10 mouse cellular contexts compared by ENCODE assay signal in the genomic region with DNA sequence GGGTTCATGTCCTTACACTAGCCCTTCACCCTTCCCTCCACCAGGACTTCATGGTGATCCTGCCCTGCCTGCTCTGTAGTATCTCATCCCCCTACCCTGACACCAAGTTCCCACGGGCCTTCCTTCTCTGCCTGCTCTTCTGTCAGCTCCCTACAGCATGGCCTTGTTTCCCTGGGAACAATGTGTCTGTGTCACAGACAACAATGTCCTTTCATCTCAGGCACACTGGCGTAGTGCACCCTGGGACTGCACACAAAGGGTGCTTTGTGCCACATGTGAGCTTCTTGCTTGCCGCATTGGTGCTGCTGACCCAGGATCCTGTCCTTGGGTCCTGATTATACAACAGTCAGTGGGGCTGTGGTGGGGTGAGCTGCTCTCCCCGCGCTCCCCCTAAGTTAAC. TPM values are rescaled to one million over a fixed set of nuclear protein-coding genes. Genes with fewer than 3 reads are reported as not detected.
A peak's percentile ranks its signal among the peaks of the same experiment; 100 is the strongest.
DNase-seq lines count a peak whose midpoint lies in the region; ATAC-seq lines count a peak whose summit lies in the region.
"Had no signal": no experiment of that assay in that cellular context is flagged by ENCODE, and none has a peak within 500 bp of the region (broad histone marks: within the 10 kb centered on the region; RNA-seq: fewer than 3 reads in every experiment).

No protein-coding gene starts in this region.

- 67% methylated on average over 5 of the region's 5 CpGs for WGBS in kidney, embryonic 14.5 days
- 26% methylated on average over 5 of the region's 5 CpGs for WGBS in embryonic facial prominence, embryonic 11.5 days
- 69% methylated on average over 5 of the region's 5 CpGs for WGBS in intestine, embryonic 15.5 days
- WGBS in neural tube, embryonic 14.5 days: 3% methylated on average over 5 of the region's 5 CpGs
- 83% methylated on average over 5 of the region's 5 CpGs for WGBS in liver, embryonic 11.5 days

- no peak for DNase-seq in kidney, postnatal 4 days
- DNase-seq in embryonic facial prominence, embryonic 11.5 days (ENCODE audit: low spot score): no peak
- no peak for DNase-seq in liver, embryonic 11.5 days (ENCODE audit: low spot score)
- no peak for DNase-seq in gastrocnemius, adult 18-20 months (ENCODE audit: low spot score)
- no peak for DNase-seq in right cerebral cortex, adult 2 months (ENCODE audit: low spot score in 2 of 2)
- DNase-seq: kidney, postnatal 36 days had no signal

- no peak overlapping the region for H3K9ac ChIP-seq in kidney, embryonic 14.5 days (ENCODE audit: low read depth, low read length)
- no peak overlapping the region for H3K9ac ChIP-seq in embryonic facial prominence, embryonic 11.5 days (replicated peaks; ENCODE audit: low read length)
- no peak overlapping the region for H3K9ac ChIP-seq in intestine, embryonic 15.5 days
- H3K9ac ChIP-seq in neural tube, embryonic 14.5 days (replicated peaks; ENCODE audit: low read depth, low read length): no peak overlapping the region
- H3K9ac ChIP-seq in liver, embryonic 11.5 days (ENCODE audit: low read depth, low read length): no peak overlapping the region

- 0 out of 2 replicates have a peak, but pooled peaks have one; percentile 28 for ATAC-seq in kidney, embryonic 14.5 days (ENCODE audit: low FRiP score, low TSS enrichment)
- peak; percentile 85 for ATAC-seq in embryonic facial prominence, embryonic 11.5 days (replicated peaks; ENCODE audit: insufficient number of reproducible peaks, low FRiP score, low TSS enrichment, low read depth)
- ATAC-seq in intestine, embryonic 15.5 days: peak; percentile 75
- ATAC-seq in neural tube, embryonic 14.5 days (ENCODE audit: low read depth): peak; percentile 87
- ATAC-seq in liver, embryonic 11.5 days (replicated peaks; ENCODE audit: low FRiP score): no peak

- H3K4me1 ChIP-seq in kidney, embryonic 14.5 days (ENCODE audit: control insufficient read depth, insufficient read depth, low read length): 0 out of 2 replicates have a peak, but pooled peaks cover 4% of the 10 kb centered on the region
- no peaks in the 10 kb centered on the region for H3K4me1 ChIP-seq in embryonic facial prominence, embryonic 11.5 days (ENCODE audit: control insufficient read depth, insufficient read depth, low read length)
- H3K4me1 ChIP-seq in intestine, embryonic 15.5 days (replicated peaks): peaks cover 6% of the 10 kb centered on the region; the same call in 1 of the 2 replicates
- H3K4me1 ChIP-seq in neural tube, embryonic 14.5 days (ENCODE audit: control insufficient read depth, insufficient read depth, low read length): peaks cover 14% of the 10 kb centered on the region; the same call in 1 of the 2 replicates
- peaks cover 11% of the 10 kb centered on the region for H3K4me1 ChIP-seq in liver, embryonic 11.5 days (replicated peaks; ENCODE audit: control insufficient read depth, insufficient read depth, low read length)

- H3K27me3 ChIP-seq in kidney, embryonic 14.5 days (ENCODE audit: control insufficient read depth, insufficient read depth, low read length): no peaks in the 10 kb centered on the region
- H3K27me3 ChIP-seq in embryonic facial prominence, embryonic 11.5 days (ENCODE audit: control insufficient read depth, insufficient read depth, low read length): no peaks in the 10 kb centered on the region
- no peaks in the 10 kb centered on the region for H3K27me3 ChIP-seq in intestine, embryonic 15.5 days (replicated peaks)
- H3K27me3 ChIP-seq in neural tube, embryonic 14.5 days (ENCODE audit: control insufficient read depth, insufficient read depth, low read length): no peaks in the 10 kb centered on the region
- H3K27me3 ChIP-seq in liver, embryonic 11.5 days (replicated peaks; ENCODE audit: control insufficient read depth, insufficient read depth, low read length): no peaks in the 10 kb centered on the region

- no peak overlapping the region for H3K4me3 ChIP-seq in kidney, embryonic 14.5 days (ENCODE audit: low read length)
- no peak overlapping the region for H3K4me3 ChIP-seq in embryonic facial prominence, embryonic 11.5 days (ENCODE audit: low read depth, low read length)
- H3K4me3 ChIP-seq in intestine, embryonic 15.5 days (replicated peaks): no peak overlapping the region
- H3K4me3 ChIP-seq in neural tube, embryonic 14.5 days (ENCODE audit: low read depth, low read length): no peak overlapping the region
- no peak overlapping the region for H3K4me3 ChIP-seq in liver, embryonic 11.5 days (ENCODE audit: low read depth, low read length)
- H3K4me3 ChIP-seq: myocyte had no signal

- H3K27ac ChIP-seq in kidney, embryonic 14.5 days (ENCODE audit: low read depth, low read length): no peak overlapping the region
- H3K27ac ChIP-seq in embryonic facial prominence, embryonic 11.5 days (replicated peaks; ENCODE audit: low read depth, low read length): no peak overlapping the region
- peak overlapping the region; percentile 13; the same call in 1 of the 2 replicates for H3K27ac ChIP-seq in intestine, embryonic 15.5 days
- H3K27ac ChIP-seq in neural tube, embryonic 14.5 days (ENCODE audit: low read depth, low read length): peak overlapping the region; percentile 71
- no peak overlapping the region for H3K27ac ChIP-seq in liver, embryonic 11.5 days (ENCODE audit: low read depth, low read length)

- peaks cover 38% of the 10 kb centered on the region for H3K36me3 ChIP-seq in kidney, embryonic 14.5 days (ENCODE audit: control insufficient read depth, insufficient read depth, low read length)
- peaks cover 6% of the 10 kb centered on the region for H3K36me3 ChIP-seq in embryonic facial prominence, embryonic 11.5 days (replicated peaks; ENCODE audit: control insufficient read depth, insufficient read depth, low read depth, low read length)
- peaks cover 14% of the 10 kb centered on the region for H3K36me3 ChIP-seq in intestine, embryonic 15.5 days
- peaks cover 11% of the 10 kb centered on the region; the same call in 1 of the 2 replicates for H3K36me3 ChIP-seq in neural tube, embryonic 14.5 days (ENCODE audit: control insufficient read depth, insufficient read depth, low read length)
- 0 out of 2 replicates have a peak, but pooled peaks cover 2% of the 10 kb centered on the region for H3K36me3 ChIP-seq in liver, embryonic 11.5 days (ENCODE audit: control insufficient read depth, insufficient read depth, low read length)

- no peaks in the 10 kb centered on the region for H3K9me3 ChIP-seq in kidney, embryonic 14.5 days (ENCODE audit: control insufficient read depth, low read length)
- H3K9me3 ChIP-seq in embryonic facial prominence, embryonic 11.5 days (replicated peaks; ENCODE audit: control insufficient read depth, low read length): no peaks in the 10 kb centered on the region
- no peaks in the 10 kb centered on the region for H3K9me3 ChIP-seq in intestine, embryonic 15.5 days
- no peaks in the 10 kb centered on the region for H3K9me3 ChIP-seq in neural tube, embryonic 14.5 days (ENCODE audit: control insufficient read depth, low read length)
- no peaks in the 10 kb centered on the region for H3K9me3 ChIP-seq in liver, embryonic 11.5 days (ENCODE audit: control insufficient read depth, low read length)

- no peak overlapping the region for H3K4me2 ChIP-seq in kidney, embryonic 14.5 days (replicated peaks; ENCODE audit: low read depth, low read length)
- no peak overlapping the region for H3K4me2 ChIP-seq in embryonic facial prominence, embryonic 11.5 days (ENCODE audit: low read depth, low read length)
- H3K4me2 ChIP-seq in intestine, embryonic 15.5 days (replicated peaks): no peak overlapping the region
- H3K4me2 ChIP-seq in neural tube, embryonic 14.5 days (ENCODE audit: low read depth, low read length): no peak overlapping the region
- H3K4me2 ChIP-seq in liver, embryonic 11.5 days: no peak overlapping the region

RNA-seq across cellular contexts. Expression of a gene that starts 11.1 kb away (rescaled TPM):
- polyA plus RNA-seq in kidney, embryonic 14.5 days (2014; fragmentation: Nextera tagmentation; extraction: Ambion mirVana): 105 and 126 TPM in 2 replicates
- polyA plus RNA-seq in embryonic facial prominence, embryonic 11.5 days (2014; fragmentation: Nextera tagmentation; extraction: Ambion mirVana): 97.1 and 100 TPM in 2 replicates
- polyA plus RNA-seq in intestine, embryonic 15.5 days (2015; fragmentation: Nextera tagmentation; extraction: Ambion mirVana): 115 and 121 TPM in 2 replicates
- polyA plus RNA-seq in neural tube, embryonic 14.5 days (2014; fragmentation: Nextera tagmentation; extraction: Ambion mirVana): 143 and 157 TPM in 2 replicates
- 100 and 109 TPM in 2 replicates for polyA plus RNA-seq in liver, embryonic 11.5 days (2014; fragmentation: Nextera tagmentation; extraction: Ambion mirVana)
- total RNA-seq in gastrocnemius, adult 18-20 months (2021): 10 to 100 TPM; 11.7 to 12.6 TPM

RNA-seq across cellular contexts. Expression of a gene that starts 15.0 kb away (rescaled TPM):
- polyA plus RNA-seq in kidney, embryonic 14.5 days (2014; fragmentation: Nextera tagmentation; extraction: Ambion mirVana): 1.8 and 2.3 TPM in 2 replicates
- 2.3 and 3.3 TPM in 2 replicates for polyA plus RNA-seq in embryonic facial prominence, embryonic 11.5 days (2014; fragmentation: Nextera tagmentation; extraction: Ambion mirVana)
- polyA plus RNA-seq in intestine, embryonic 15.5 days (2015; fragmentation: Nextera tagmentation; extraction: Ambion mirVana): 0.56 and 0.69 TPM in 2 replicates
- 12.4 and 17.1 TPM in 2 replicates for polyA plus RNA-seq in neural tube, embryonic 14.5 days (2014; fragmentation: Nextera tagmentation; extraction: Ambion mirVana)
- 0.48 TPM in 1 of 2 replicates, not detected in the other for polyA plus RNA-seq in liver, embryonic 11.5 days (2014; fragmentation: Nextera tagmentation; extraction: Ambion mirVana)
- total RNA-seq in gastrocnemius, adult 18-20 months (2021): not detected

RNA-seq across cellular contexts. Expression of a gene that starts 15.9 kb away (rescaled TPM):
- polyA plus RNA-seq in kidney, embryonic 14.5 days (2014; fragmentation: Nextera tagmentation; extraction: Ambion mirVana): 0.14 TPM in 1 of 2 replicates, not detected in the other
- polyA plus RNA-seq in embryonic facial prominence, embryonic 11.5 days (2014; fragmentation: Nextera tagmentation; extraction: Ambion mirVana): 0.32 and 0.36 TPM in 2 replicates
- polyA plus RNA-seq in intestine, embryonic 15.5 days (2015; fragmentation: Nextera tagmentation; extraction: Ambion mirVana): not detected in 2 replicates
- 0.98 and 1.2 TPM in 2 replicates for polyA plus RNA-seq in neural tube, embryonic 14.5 days (2014; fragmentation: Nextera tagmentation; extraction: Ambion mirVana)
- polyA plus RNA-seq in liver, embryonic 11.5 days (2014; fragmentation: Nextera tagmentation; extraction: Ambion mirVana): not detected in 2 replicates
- not detected for total RNA-seq in gastrocnemius, adult 18-20 months (2021)

RNA-seq across cellular contexts. Expression of a gene that starts 24.4 kb away (rescaled TPM):
- polyA plus RNA-seq in kidney, embryonic 14.5 days (2014; fragmentation: Nextera tagmentation; extraction: Ambion mirVana): 12.2 and 16.9 TPM in 2 replicates
- polyA plus RNA-seq in embryonic facial prominence, embryonic 11.5 days (2014; fragmentation: Nextera tagmentation; extraction: Ambion mirVana): 10.2 and 11.7 TPM in 2 replicates
- polyA plus RNA-seq in intestine, embryonic 15.5 days (2015; fragmentation: Nextera tagmentation; extraction: Ambion mirVana): 9.7 and 9.8 TPM in 2 replicates
- 6.7 and 7.3 TPM in 2 replicates for polyA plus RNA-seq in neural tube, embryonic 14.5 days (2014; fragmentation: Nextera tagmentation; extraction: Ambion mirVana)
- 4.1 and 6.5 TPM in 2 replicates for polyA plus RNA-seq in liver, embryonic 11.5 days (2014; fragmentation: Nextera tagmentation; extraction: Ambion mirVana)
- total RNA-seq in gastrocnemius, adult 18-20 months (2021): 1 to 10 TPM; 2.0 to 2.6 TPM

RNA-seq across cellular contexts. Expression of a gene that starts 27.3 kb away (rescaled TPM):
- 15.6 and 20.0 TPM in 2 replicates for polyA plus RNA-seq in kidney, embryonic 14.5 days (2014; fragmentation: Nextera tagmentation; extraction: Ambion mirVana)
- polyA plus RNA-seq in embryonic facial prominence, embryonic 11.5 days (2014; fragmentation: Nextera tagmentation; extraction: Ambion mirVana): 20.3 and 22.8 TPM in 2 replicates
- polyA plus RNA-seq in intestine, embryonic 15.5 days (2015; fragmentation: Nextera tagmentation; extraction: Ambion mirVana): 16.4 and 18.8 TPM in 2 replicates
- polyA plus RNA-seq in neural tube, embryonic 14.5 days (2014; fragmentation: Nextera tagmentation; extraction: Ambion mirVana): 30.4 and 35.1 TPM in 2 replicates
- 26.0 and 28.8 TPM in 2 replicates for polyA plus RNA-seq in liver, embryonic 11.5 days (2014; fragmentation: Nextera tagmentation; extraction: Ambion mirVana)
- 10 to 100 TPM; 13.5 to 19.8 TPM for total RNA-seq in gastrocnemius, adult 18-20 months (2021)

Comparison
In these comparisons a context has a peak if more than half of its experiments do, and no peak if none do; other contexts are left out.
1. H3K27ac ChIP-seq: peak in intestine, embryonic 15.5 days (single experiment) and neural tube, embryonic 14.5 days (single experiment); none in kidney, embryonic 14.5 days (single experiment), embryonic facial prominence, embryonic 11.5 days (single experiment) and liver, embryonic 11.5 days (single experiment).